Mouse (Mus musculus): Measurements from ENCODE around the gene Gm5771. TPM values are rescaled to one million over a fixed set of nuclear protein-coding genes. Genes with fewer than 3 reads are reported as not detected.
"Not testable (repeated sequence)": the region's sequence is repeated elsewhere in the genome, so short reads cannot be mapped to it uniquely, and the experiment has no call there.

Gene Gm5771
- polyA plus RNA-seq (2016; fragmentation: Nextera tagmentation; extraction: Ambion mirVana), result not detected in 2 replicates

- H3K9me3 ChIP-seq; H3K27ac ChIP-seq; ATAC-seq (ENCODE audit: insufficient number of reproducible peaks, insufficient read depth, low FRiP score, low TSS enrichment, low read depth); H3K36me3 ChIP-seq; H3K4me3 ChIP-seq (replicated peaks); H3K9ac ChIP-seq (replicated peaks); H3K4me2 ChIP-seq; H3K4me1 ChIP-seq (replicated peaks); H3K27me3 ChIP-seq: not testable (repeated sequence)
Measured at GRCm38 (mm10) chr6:41392056-41392455, at the start of gene Gm5771. Gm5771 (plus strand) TSS chr6:41392356.

- Histone ChIP-seq H3K9ac (replicated peaks) (no peak within 1 kb of the TSS), H3K27me3 (no peaks in the 10 kb centered on the region), H3K36me3 (no peaks in the 10 kb centered on the region), H3K9me3 (no peaks in the 10 kb centered on the region), H3K4me1 (replicated peaks) (no peaks in the 10 kb centered on the region), H3K27ac (no peak within 1 kb of the TSS), H3K4me2 (no peak within 1 kb of the TSS), H3K4me3 (replicated peaks) (no peak within 1 kb of the TSS)
- no peak for ATAC-seq (ENCODE audit: insufficient number of reproducible peaks, insufficient read depth, low FRiP score, low TSS enrichment, low read depth)
- 79% methylated on average over 2 of the region's 2 CpGs for WGBS
Measured at GRCm38 (mm10) chr6:41353932-41354331, 38.2 kb upstream of the Gm5771 start, which contains the start of gene Try10. Try10 (plus strand) TSS chr6:41354105.

- WGBS, result 90% methylated on average over 2 of the region's 2 CpGs
- H3K4me1 ChIP-seq (replicated peaks); H3K27ac ChIP-seq; H3K27me3 ChIP-seq; H3K9me3 ChIP-seq; H3K4me3 ChIP-seq (replicated peaks); H3K36me3 ChIP-seq; H3K9ac ChIP-seq (replicated peaks); H3K4me2 ChIP-seq; ATAC-seq (ENCODE audit: insufficient number of reproducible peaks, insufficient read depth, low FRiP score, low TSS enrichment, low read depth): not testable (repeated sequence)
Measured at GRCm38 (mm10) chr6:41373772-41374171, 18.4 kb upstream of the Gm5771 start.

GRCm38 (mm10) chr6:41377578-41377977 lies 14.6 kb upstream of the Gm5771 start, which contains the start of gene Prss3:
Prss3 (minus strand) TSS chr6:41377678.
- not testable (repeated sequence) for H3K36me3 ChIP-seq; H3K27me3 ChIP-seq; H3K4me1 ChIP-seq (replicated peaks); ATAC-seq (ENCODE audit: insufficient number of reproducible peaks, insufficient read depth, low FRiP score, low TSS enrichment, low read depth); H3K4me3 ChIP-seq (replicated peaks); H3K9ac ChIP-seq (replicated peaks); H3K9me3 ChIP-seq; H3K27ac ChIP-seq; H3K4me2 ChIP-seq

GRCm38 (mm10) chr6:41386781-41387180 lies 5.4 kb upstream of the Gm5771 start:
- Histone ChIP-seq H3K4me1 (replicated peaks) (no peaks in the 10 kb centered on the region), H3K9ac (replicated peaks) (no peak overlapping the region), H3K9me3 (no peaks in the 10 kb centered on the region), H3K36me3 (no peaks in the 10 kb centered on the region), H3K4me2 (no peak overlapping the region), H3K27ac (no peak overlapping the region), H3K27me3 (no peaks in the 10 kb centered on the region), H3K4me3 (replicated peaks) (no peak overlapping the region)
- 77% methylated on average over 2 of the region's 2 CpGs for WGBS
- ATAC-seq (ENCODE audit: insufficient number of reproducible peaks, insufficient read depth, low FRiP score, low TSS enrichment, low read depth), result no peak

- not testable (repeated sequence) for H3K27ac ChIP-seq; H3K4me3 ChIP-seq (replicated peaks); ATAC-seq (ENCODE audit: insufficient number of reproducible peaks, insufficient read depth, low FRiP score, low TSS enrichment, low read depth); H3K27me3 ChIP-seq; H3K9me3 ChIP-seq; H3K4me1 ChIP-seq (replicated peaks); H3K9ac ChIP-seq (replicated peaks); H3K36me3 ChIP-seq; H3K4me2 ChIP-seq
- WGBS, result 65% methylated on average over 1 of the region's 1 CpGs
Measured at GRCm38 (mm10) chr6:41391640-41392039, 516 bp upstream of the Gm5771 start.

- H3K9ac ChIP-seq (replicated peaks); ATAC-seq (ENCODE audit: insufficient number of reproducible peaks, insufficient read depth, low FRiP score, low TSS enrichment, low read depth); H3K4me2 ChIP-seq; H3K27me3 ChIP-seq; H3K36me3 ChIP-seq; H3K27ac ChIP-seq; H3K4me1 ChIP-seq (replicated peaks); H3K9me3 ChIP-seq; H3K4me3 ChIP-seq (replicated peaks): not testable (repeated sequence)
- WGBS, result 86% methylated on average over 2 of the region's 2 CpGs
Measured at GRCm38 (mm10) chr6:41442261-41442660, 50.1 kb downstream of the Gm5771 start.

- H3K9me3 ChIP-seq; ATAC-seq (ENCODE audit: insufficient number of reproducible peaks, insufficient read depth, low FRiP score, low TSS enrichment, low read depth); H3K4me1 ChIP-seq (replicated peaks); H3K9ac ChIP-seq (replicated peaks); H3K36me3 ChIP-seq; H3K27ac ChIP-seq; H3K4me2 ChIP-seq; H3K27me3 ChIP-seq; H3K4me3 ChIP-seq (replicated peaks): not testable (repeated sequence)
Measured at GRCm38 (mm10) chr6:41446045-41446444, 53.9 kb downstream of the Gm5771 start, which contains the start of gene Gm10334. Gm10334 (minus strand) TSS chr6:41446145.

Other genes starting within 250 kb of the Gm5771 start
- not detected in 2 replicates for gene Try4, start 90.1 kb upstream of the Gm5771 start, polyA plus RNA-seq (2016; fragmentation: Nextera tagmentation; extraction: Ambion mirVana)
- not detected in 2 replicates for gene Try5, start 75.5 kb upstream of the Gm5771 start, polyA plus RNA-seq (2016; fragmentation: Nextera tagmentation; extraction: Ambion mirVana)
- not detected in 2 replicates for gene Try10, start 38.3 kb upstream of the Gm5771 start, polyA plus RNA-seq (2016; fragmentation: Nextera tagmentation; extraction: Ambion mirVana)
- gene Prss3, start 14.7 kb upstream of the Gm5771 start, polyA plus RNA-seq (2016; fragmentation: Nextera tagmentation; extraction: Ambion mirVana), result not detected in 2 replicates
- not detected in 2 replicates for gene Gm10334, start 53.8 kb downstream of the Gm5771 start, polyA plus RNA-seq (2016; fragmentation: Nextera tagmentation; extraction: Ambion mirVana)
- gene Prss1, start 66.6 kb downstream of the Gm5771 start, polyA plus RNA-seq (2016; fragmentation: Nextera tagmentation; extraction: Ambion mirVana), result not detected in 2 replicates
- not detected in 2 replicates for gene Prss2, start 129.4 kb downstream of the Gm5771 start, polyA plus RNA-seq (2016; fragmentation: Nextera tagmentation; extraction: Ambion mirVana)
- gene Ephb6, start 213.1 kb downstream of the Gm5771 start, polyA plus RNA-seq (2016; fragmentation: Nextera tagmentation; extraction: Ambion mirVana), result 20.2 and 26.2 TPM in 2 replicates
- 0.36 and 0.51 TPM in 2 replicates for gene Trpv6, start 244.0 kb downstream of the Gm5771 start, polyA plus RNA-seq (2016; fragmentation: Nextera tagmentation; extraction: Ambion mirVana)